Mouse (Mus musculus) intestine, postnatal 0 days (tissue): ENCODE data around the gene Tcstv1. TPM values are rescaled to one million over a fixed set of nuclear protein-coding genes. Genes with fewer than 3 reads are reported as not detected.
"Not testable (repeated sequence)": the region's sequence is repeated elsewhere in the genome, so short reads cannot be mapped to it uniquely, and the experiment has no call there.

ENCODE experiments used
- ATAC-seq: fragments of 200-750 bp; cut with Nextera tagmentation; 2 replicates; pipeline ENCODE4 v1.8.0; 2017; ENCODE audit warnings: mild to moderate bottlenecking, moderate TSS enrichment, moderate library complexity
- H3K27ac ChIP-seq: fragments of 300-500 bp; sonication (generic); 2 replicates; pipeline ENCODE4 v1.5.1; 2014; ENCODE audit warnings: mild to moderate bottlenecking, low read depth, low read length, moderate library complexity
- H3K27me3 ChIP-seq: fragments of 300-500 bp; sonication (generic); replicated peaks from 2 replicates; pipeline ENCODE4 v1.6.1; 2014; ENCODE audit warnings: low read length, mixed read lengths; ENCODE audit not compliant: control insufficient read depth, insufficient read depth
- H3K36me3 ChIP-seq: fragments of 300-500 bp; sonication (generic); 2 replicates; pipeline ENCODE4 v1.6.1; 2014; ENCODE audit warnings: mild to moderate bottlenecking, moderate library complexity; ENCODE audit not compliant: control insufficient read depth, insufficient read depth
- H3K4me1 ChIP-seq: fragments of 300-500 bp; sonication (generic); replicated peaks from 2 replicates; pipeline ENCODE4 v1.6.1; 2014; ENCODE audit warnings: antibody characterized with exemption, low read length, mixed read lengths; ENCODE audit not compliant: control insufficient read depth, insufficient read depth
- H3K4me2 ChIP-seq: fragments of 300-500 bp; sonication (generic); replicated peaks from 2 replicates; pipeline ENCODE4 v1.6.1; 2014; ENCODE audit warnings: low read depth, mild to moderate bottlenecking, moderate library complexity
- H3K4me3 ChIP-seq: fragments of 300-500 bp; sonication (generic); 2 replicates; pipeline ENCODE4 v1.5.1; 2014; ENCODE audit warnings: low read depth, low read length
- H3K9ac ChIP-seq: fragments of 300-500 bp; sonication (generic); 2 replicates; pipeline ENCODE4 v1.6.1; 2014; ENCODE audit warnings: mild to moderate bottlenecking, low read depth, low read length
- H3K9me3 ChIP-seq: fragments of 300-500 bp; sonication (generic); 2 replicates; pipeline ENCODE4 v1.6.1; 2016; ENCODE audit warnings: mixed run types; ENCODE audit not compliant: control insufficient read depth
- WGBS: fragments of 180-500 bp; shearing (Covaris S2); extraction: QIAGEN DNeasy Blood & Tissue Kit; methylation state at CpG from one replicate; pipeline ENCODE4 v1.1.7; 2014; 5-methylcytosine and 5-hydroxymethylcytosine counted together
- polyA plus RNA-seq: library from polyadenylated mRNA; unstranded; fragments of >200 nt; fragmentation: Nextera tagmentation; extraction: Ambion mirVana; gene quantifications from 2 replicates; pipeline ENCODE4 v1.2.1, GENCODE M21; 2015

Gene Tcstv1
- not detected in 2 replicates for polyA plus RNA-seq

DNA sequence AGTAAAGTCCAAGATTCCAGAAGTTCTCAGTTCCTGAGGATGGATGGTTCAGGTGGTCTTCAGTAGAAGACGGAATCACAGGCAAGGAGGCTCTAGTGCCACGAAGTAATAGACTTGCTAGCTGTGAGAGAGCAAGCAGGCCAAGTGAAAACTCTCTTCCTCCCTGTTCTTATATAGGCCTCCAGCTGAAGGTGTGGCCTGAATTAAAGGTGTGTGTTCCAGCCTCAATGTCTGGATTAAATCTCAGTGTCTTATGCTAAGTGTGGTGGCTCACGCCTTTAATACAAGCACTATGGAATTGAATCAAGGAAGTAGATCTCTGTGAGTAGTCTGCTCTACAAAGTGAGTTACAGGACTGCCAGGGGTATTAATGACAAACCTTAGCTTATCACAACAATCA is at the start of gene Tcstv1:
Gene Tcstv1, minus strand, starts transcription at position 101 of the 400 bp plus-strand sequence.
- not testable (repeated sequence) for H3K4me1 ChIP-seq, H3K4me2 ChIP-seq, H3K9ac ChIP-seq, H3K9me3 ChIP-seq, H3K27me3 ChIP-seq, H3K36me3 ChIP-seq, H3K4me3 ChIP-seq, H3K27ac ChIP-seq, ATAC-seq
- WGBS = 80% methylated on average over 3 of the region's 3 CpGs

DNA sequence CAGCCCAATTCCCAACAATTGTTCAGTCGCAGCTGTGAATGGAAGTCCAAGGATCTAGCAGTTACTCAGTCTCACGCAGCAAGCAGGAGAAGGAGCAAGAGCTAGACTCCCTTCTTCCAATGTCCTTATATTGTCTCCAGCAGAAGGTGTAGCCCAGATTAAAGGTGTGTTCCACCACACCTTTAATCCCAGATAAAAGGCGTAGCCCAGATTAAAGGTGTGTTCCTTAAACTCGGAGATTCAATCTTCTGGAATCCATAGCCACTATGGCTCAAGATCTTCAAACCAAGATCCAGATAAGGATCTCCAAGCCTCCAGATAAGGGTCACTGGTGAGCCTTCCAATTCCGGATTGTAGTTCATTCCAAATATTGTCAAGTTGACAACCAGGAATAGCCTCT is 34.6 kb upstream of the Tcstv1 start, which contains the start of gene Gm21761:
Gene Gm21761, minus strand, starts transcription at position 101 of the 400 bp plus-strand sequence.
- no CpG with 5 or more reads among the region's 5 CpGs for WGBS
- not testable (repeated sequence) for H3K27ac ChIP-seq, H3K9ac ChIP-seq, H3K27me3 ChIP-seq, H3K36me3 ChIP-seq, ATAC-seq, H3K4me2 ChIP-seq, H3K4me3 ChIP-seq, H3K4me1 ChIP-seq, H3K9me3 ChIP-seq

DNA sequence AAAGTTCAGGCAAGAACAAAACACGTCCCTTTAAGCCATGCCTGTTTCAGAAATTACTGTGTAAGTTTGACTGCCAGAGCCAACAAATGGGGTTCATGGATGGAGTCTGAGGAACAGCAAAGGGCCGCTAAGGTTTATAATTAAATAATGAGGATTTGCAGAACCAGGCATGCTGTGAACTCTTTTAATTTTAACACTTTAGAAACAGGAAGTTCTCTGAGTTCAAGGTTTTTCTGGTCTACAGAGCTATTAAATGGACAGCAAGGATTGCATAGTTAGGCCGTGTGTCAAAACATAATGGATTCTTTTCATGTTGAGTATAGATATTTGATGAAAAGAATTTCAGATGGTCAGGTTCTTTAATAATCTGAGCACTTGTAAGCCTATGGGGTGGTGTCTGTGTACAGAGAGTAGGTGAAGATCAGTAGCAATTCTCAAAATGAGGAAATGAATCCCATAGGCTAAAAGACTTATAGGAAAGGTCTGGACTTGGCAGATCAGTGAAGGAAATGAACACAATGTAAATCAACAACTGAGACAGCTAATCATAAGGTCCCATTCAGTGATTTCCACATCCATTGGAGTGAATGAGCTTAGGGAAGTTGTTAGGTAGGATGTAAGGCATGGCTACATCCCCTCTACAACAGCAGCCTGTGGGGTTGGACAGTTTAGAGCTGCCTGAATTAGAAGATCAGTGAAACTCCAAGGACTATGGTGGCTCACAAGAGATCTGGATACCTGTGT is 30.2 kb upstream of the Tcstv1 start:
- not testable (repeated sequence) for H3K36me3 ChIP-seq, H3K4me3 ChIP-seq, ATAC-seq, H3K4me1 ChIP-seq, H3K27me3 ChIP-seq, H3K9ac ChIP-seq, H3K4me2 ChIP-seq, H3K9me3 ChIP-seq, H3K27ac ChIP-seq
- 77% methylated on average over 2 of the region's 3 CpGs for WGBS

GRCm38 (mm10) chr13:119916966-119917722 is 22.6 kb upstream of the Tcstv1 start:
- H3K36me3 ChIP-seq, ATAC-seq, H3K27me3 ChIP-seq, H3K4me1 ChIP-seq, H3K4me2 ChIP-seq, H3K9me3 ChIP-seq, H3K4me3 ChIP-seq, H3K9ac ChIP-seq, H3K27ac ChIP-seq: not testable (repeated sequence)
- WGBS = 80% methylated on average over 4 of the region's 5 CpGs

GRCm38 (mm10) chr13:119916449-119916848 is 21.9 kb upstream of the Tcstv1 start:
- not testable (repeated sequence) for H3K4me2 ChIP-seq

GRCm38 (mm10) chr13:119898549-119898948 is 4.0 kb upstream of the Tcstv1 start:
- not testable (repeated sequence) for H3K27me3 ChIP-seq, H3K4me2 ChIP-seq, ATAC-seq, H3K4me3 ChIP-seq, H3K9ac ChIP-seq, H3K27ac ChIP-seq, H3K9me3 ChIP-seq, H3K36me3 ChIP-seq, H3K4me1 ChIP-seq
- 69% methylated on average over 4 of the region's 5 CpGs for WGBS

More at GRCm38 (mm10) chr13:119916449-119916848, 21.9 kb upstream of the Tcstv1 start:
- not testable (repeated sequence) for H3K36me3 ChIP-seq, H3K27ac ChIP-seq, H3K27me3 ChIP-seq, H3K4me3 ChIP-seq, ATAC-seq, H3K9me3 ChIP-seq, H3K9ac ChIP-seq, H3K4me1 ChIP-seq
- WGBS = 50% methylated on average over 2 of the region's 2 CpGs

- 25% methylated on average over 4 of the region's 4 CpGs for WGBS
- H3K4me3 ChIP-seq, H3K4me2 ChIP-seq, H3K27me3 ChIP-seq, H3K9ac ChIP-seq, H3K36me3 ChIP-seq, ATAC-seq, H3K27ac ChIP-seq, H3K9me3 ChIP-seq, H3K4me1 ChIP-seq: not testable (repeated sequence)
Observed at GRCm38 (mm10) chr13:119886896-119887295, 7.7 kb downstream of the Tcstv1 start.

- H3K27ac ChIP-seq, H3K4me1 ChIP-seq, H3K27me3 ChIP-seq, H3K4me2 ChIP-seq, H3K36me3 ChIP-seq, H3K9me3 ChIP-seq, H3K4me3 ChIP-seq, ATAC-seq, H3K9ac ChIP-seq: not testable (repeated sequence)
- 70% methylated on average over 6 of the region's 7 CpGs for WGBS
Observed at GRCm38 (mm10) chr13:119864395-119864999, 30.1 kb downstream of the Tcstv1 start.

GRCm38 (mm10) chr13:119862399-119862798 is 32.2 kb downstream of the Tcstv1 start:
- H3K4me3 ChIP-seq, H3K27ac ChIP-seq, H3K4me2 ChIP-seq, H3K36me3 ChIP-seq, ATAC-seq, H3K27me3 ChIP-seq, H3K9ac ChIP-seq, H3K9me3 ChIP-seq, H3K4me1 ChIP-seq: not testable (repeated sequence)
- WGBS = no CpG with 5 or more reads among the region's 6 CpGs
